Mouse (Mus musculus): ENCODE measurements around the gene Med17. TPM values are rescaled to one million over a fixed set of nuclear protein-coding genes. Genes with fewer than 3 reads are reported as not detected.
"Not testable (repeated sequence)": the region's sequence is repeated elsewhere in the genome, so short reads cannot be mapped to it uniquely, and the experiment has no call there.

Gene Med17
- total and polyA plus RNA-seq, 3 experiments: 15.7 to 59.6 (median 28.9) TPM

GRCm38 (mm10) chr9:15305503-15306397 is 26.0 kb upstream of the Med17 start, which contains the start of gene Taf1d:
Gene Taf1d (plus strand): TSS chr9:15306214.
- ATAC-seq (ENCODE audit: extremely low read depth, insufficient number of reproducible peaks, low FRiP score, poor library complexity, severe bottlenecking): peak; percentile 80
- DNase-seq (ENCODE audit: low spot score): peak; percentile 84
- TF ChIP-seq TAL1 (conservative IDR thresholded peaks at IDR 0.05; ENCODE audit: low read depth, low read length) (no peak), GATA2 (IDR thresholded peaks at IDR 0.05; ENCODE audit: borderline replicate concordance, low read depth, low read length) (no peak), GATA1 (IDR thresholded peaks at IDR 0.05; ENCODE audit: borderline replicate concordance, low read length) (no peak), CTCF (IDR thresholded peaks at IDR 0.05; ENCODE audit: low read depth, low read length) (no peak), POLR2AphosphoS5 (IDR thresholded peaks at IDR 0.05; ENCODE audit: insufficient replicate concordance, low read depth, low read length) (no peak)
- H3K4me3 ChIP-seq (ENCODE audit: low read depth, low read length): peak within 1 kb of the TSS; percentile 93
- peaks cover 49% of the 10 kb centered on the region for H3K4me1 ChIP-seq (ENCODE audit: insufficient read depth, low read depth, low read length)
- peaks cover 34% of the 10 kb centered on the region for H3K36me3 ChIP-seq (replicated peaks)
- no peaks in the 10 kb centered on the region for H3K9me3 ChIP-seq (replicated peaks)
- H3K27me3 ChIP-seq (ENCODE audit: insufficient read depth, low read length): no peaks in the 10 kb centered on the region

DNA sequence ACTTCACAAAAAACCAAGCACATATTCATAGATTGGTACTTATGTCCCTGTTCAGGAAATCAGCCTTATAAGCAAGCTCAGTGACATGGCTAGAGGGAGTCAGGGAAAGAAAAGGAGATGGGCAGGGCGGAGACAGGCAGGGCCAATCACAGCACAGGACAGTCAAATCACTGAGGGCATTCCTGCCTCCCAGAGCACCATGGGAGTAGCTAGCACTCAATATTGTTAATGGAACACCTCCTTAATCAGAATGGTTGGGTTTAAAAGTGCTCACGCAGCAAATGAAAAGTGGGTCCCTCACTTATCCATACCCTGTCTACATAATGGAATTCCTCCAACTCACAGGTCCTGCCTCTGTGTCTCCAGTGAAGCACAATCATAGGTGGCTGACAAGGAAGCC is 23.1 kb upstream of the Med17 start:
- no peak overlapping the region for H3K4me3 ChIP-seq (ENCODE audit: low read depth, low read length)
- DNase-seq (ENCODE audit: low spot score) (no peak), ATAC-seq (ENCODE audit: extremely low read depth, insufficient number of reproducible peaks, low FRiP score, poor library complexity, severe bottlenecking) (no peak)
- H3K4me1 ChIP-seq (ENCODE audit: insufficient read depth, low read depth, low read length): peaks cover 31% of the 10 kb centered on the region
- TF ChIP-seq CTCF (IDR thresholded peaks at IDR 0.05; ENCODE audit: low read depth, low read length) (no peak), GATA1 (IDR thresholded peaks at IDR 0.05; ENCODE audit: borderline replicate concordance, low read length) (no peak), TAL1 (conservative IDR thresholded peaks at IDR 0.05; ENCODE audit: low read depth, low read length) (no peak), GATA2 (IDR thresholded peaks at IDR 0.05; ENCODE audit: borderline replicate concordance, low read depth, low read length) (no peak), POLR2AphosphoS5 (IDR thresholded peaks at IDR 0.05; ENCODE audit: insufficient replicate concordance, low read depth, low read length) (no peak)
- peaks cover 13% of the 10 kb centered on the region for H3K36me3 ChIP-seq (replicated peaks)
- H3K27me3 ChIP-seq (ENCODE audit: insufficient read depth, low read length): no peaks in the 10 kb centered on the region
- no peaks in the 10 kb centered on the region for H3K9me3 ChIP-seq (replicated peaks)

DNA sequence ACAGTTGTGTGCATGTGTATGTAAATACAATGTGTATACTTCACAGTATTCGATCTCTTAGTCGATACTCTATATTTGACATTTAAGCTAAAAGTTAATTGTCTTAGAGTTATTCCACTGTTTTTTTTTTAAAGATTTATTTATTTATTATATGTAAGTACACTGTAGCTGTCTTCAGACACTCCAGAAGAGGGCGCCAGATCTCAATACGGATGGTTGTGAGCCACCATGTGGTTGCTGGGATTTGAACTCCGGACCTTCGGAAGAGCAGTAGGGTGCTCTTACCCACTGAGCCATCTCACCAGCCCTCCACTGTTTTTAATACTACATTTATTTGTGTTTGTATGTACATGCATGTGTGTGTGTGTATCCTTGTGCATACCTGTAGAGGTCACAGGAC is 22.3 kb upstream of the Med17 start:
- not testable (repeated sequence) for H3K4me3 ChIP-seq (ENCODE audit: low read depth, low read length); ATAC-seq (ENCODE audit: extremely low read depth, insufficient number of reproducible peaks, low FRiP score, poor library complexity, severe bottlenecking); H3K27me3 ChIP-seq (ENCODE audit: insufficient read depth, low read length); DNase-seq (ENCODE audit: low spot score); H3K36me3 ChIP-seq (replicated peaks); H3K9me3 ChIP-seq (replicated peaks)
- H3K4me1 ChIP-seq (ENCODE audit: insufficient read depth, low read depth, low read length): peaks cover 27% of the 10 kb centered on the region

- Histone ChIP-seq H3K36me3 (replicated peaks) (peaks cover 8% of the 10 kb centered on the region), H3K4me3 (ENCODE audit: low read depth, low read length) (no peak overlapping the region), H3K27me3 (ENCODE audit: insufficient read depth, low read length) (no peaks in the 10 kb centered on the region), H3K9me3 (replicated peaks) (no peaks in the 10 kb centered on the region), H3K4me1 (ENCODE audit: insufficient read depth, low read depth, low read length) (peaks cover 27% of the 10 kb centered on the region)
- no peak for ATAC-seq (ENCODE audit: extremely low read depth, insufficient number of reproducible peaks, low FRiP score, poor library complexity, severe bottlenecking)
- no peak for DNase-seq (ENCODE audit: low spot score)
- no peak for TF ChIP-seq TAL1 (conservative IDR thresholded peaks at IDR 0.05; ENCODE audit: low read depth, low read length)
- no peak for TF ChIP-seq GATA2 (IDR thresholded peaks at IDR 0.05; ENCODE audit: borderline replicate concordance, low read depth, low read length)
- no peak for TF ChIP-seq GATA1 (IDR thresholded peaks at IDR 0.05; ENCODE audit: borderline replicate concordance, low read length)
- no peak for TF ChIP-seq POLR2AphosphoS5 (IDR thresholded peaks at IDR 0.05; ENCODE audit: insufficient replicate concordance, low read depth, low read length)
- no peak for TF ChIP-seq CTCF (IDR thresholded peaks at IDR 0.05; ENCODE audit: low read depth, low read length)
Observed at GRCm38 (mm10) chr9:15301399-15301798, 21.7 kb upstream of the Med17 start.

DNA sequence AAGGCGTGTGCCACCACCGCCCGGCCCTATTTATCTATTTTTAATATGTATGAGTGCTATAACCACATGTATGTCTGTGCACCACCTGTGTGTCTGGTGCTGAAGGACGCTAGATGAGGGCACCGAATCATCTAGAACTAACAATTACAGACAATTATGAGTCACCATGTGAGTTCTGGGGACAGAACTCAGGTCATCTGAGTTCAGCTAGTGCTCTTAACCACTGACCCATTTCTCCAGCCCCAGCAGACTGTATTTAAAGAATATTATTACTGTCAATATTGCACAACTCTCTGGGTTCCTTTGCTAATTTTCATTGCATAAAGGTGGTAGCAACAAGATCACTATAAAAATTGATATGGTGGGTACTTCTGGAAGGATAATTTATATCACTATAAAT is 20.3 kb upstream of the Med17 start:
- Histone ChIP-seq H3K36me3 (replicated peaks) (peaks cover 13% of the 10 kb centered on the region), H3K9me3 (replicated peaks) (no peaks in the 10 kb centered on the region), H3K4me3 (ENCODE audit: low read depth, low read length) (no peak overlapping the region), H3K4me1 (ENCODE audit: insufficient read depth, low read depth, low read length) (peaks cover 19% of the 10 kb centered on the region), H3K27me3 (ENCODE audit: insufficient read depth, low read length) (no peaks in the 10 kb centered on the region)
- DNase-seq (ENCODE audit: low spot score): no peak
- ATAC-seq (ENCODE audit: extremely low read depth, insufficient number of reproducible peaks, low FRiP score, poor library complexity, severe bottlenecking): no peak
- TF ChIP-seq GATA1 (IDR thresholded peaks at IDR 0.05; ENCODE audit: borderline replicate concordance, low read length) (no peak), TAL1 (conservative IDR thresholded peaks at IDR 0.05; ENCODE audit: low read depth, low read length) (no peak), CTCF (IDR thresholded peaks at IDR 0.05; ENCODE audit: low read depth, low read length) (no peak), GATA2 (IDR thresholded peaks at IDR 0.05; ENCODE audit: borderline replicate concordance, low read depth, low read length) (no peak), POLR2AphosphoS5 (IDR thresholded peaks at IDR 0.05; ENCODE audit: insufficient replicate concordance, low read depth, low read length) (no peak)

- H3K9me3 ChIP-seq (replicated peaks): no peaks in the 10 kb centered on the region
- H3K36me3 ChIP-seq (replicated peaks): peaks cover 16% of the 10 kb centered on the region
- ATAC-seq (ENCODE audit: extremely low read depth, insufficient number of reproducible peaks, low FRiP score, poor library complexity, severe bottlenecking) (no peak), DNase-seq (ENCODE audit: low spot score) (no peak)
- TF ChIP-seq POLR2AphosphoS5 (IDR thresholded peaks at IDR 0.05; ENCODE audit: insufficient replicate concordance, low read depth, low read length): no peak
- TF ChIP-seq TAL1 (conservative IDR thresholded peaks at IDR 0.05; ENCODE audit: low read depth, low read length): no peak
- no peak for TF ChIP-seq CTCF (IDR thresholded peaks at IDR 0.05; ENCODE audit: low read depth, low read length)
- TF ChIP-seq GATA1 (IDR thresholded peaks at IDR 0.05; ENCODE audit: borderline replicate concordance, low read length): no peak
- no peak for TF ChIP-seq GATA2 (IDR thresholded peaks at IDR 0.05; ENCODE audit: borderline replicate concordance, low read depth, low read length)
- H3K4me1 ChIP-seq (ENCODE audit: insufficient read depth, low read depth, low read length): peaks cover 6% of the 10 kb centered on the region; the same call in 1 of the 2 replicates
- no peaks in the 10 kb centered on the region for H3K27me3 ChIP-seq (ENCODE audit: insufficient read depth, low read length)
- no peak overlapping the region for H3K4me3 ChIP-seq (ENCODE audit: low read depth, low read length)
Observed at GRCm38 (mm10) chr9:15298451-15298850, 18.7 kb upstream of the Med17 start.
